Mouse (Mus musculus): ENCODE data around the gene Tmem274. TPM values are rescaled to one million over a fixed set of nuclear protein-coding genes. Genes with fewer than 3 reads are reported as not detected.
"Not testable (repeated sequence)": the region's sequence is repeated elsewhere in the genome, so short reads cannot be mapped to it uniquely, and the experiment has no call there.

The Tmem274 gene
- polyA plus RNA-seq, 1 experiment from 2014 or later: not detected

GRCm38 (mm10) chr4:149450636-149451035, 26.5 kb upstream of the Tmem274 start:
- Histone ChIP-seq H3K4me1 (ENCODE audit: control insufficient read depth, insufficient read depth, low read length) (peaks cover 7% of the 10 kb centered on the region; the same call in 1 of the 2 replicates), H3K27ac (ENCODE audit: low read depth, low read length) (no peak overlapping the region), H3K9me3 (ENCODE audit: control insufficient read depth, low read length) (no peaks in the 10 kb centered on the region), H3K27me3 (ENCODE audit: control insufficient read depth, insufficient read depth, low read length) (no peaks in the 10 kb centered on the region), H3K36me3 (ENCODE audit: control insufficient read depth, insufficient read depth, low read length) (no peaks in the 10 kb centered on the region), H3K9ac (replicated peaks; ENCODE audit: low read depth, low read length) (no peak overlapping the region), H3K4me2 (ENCODE audit: low read depth, low read length) (no peak overlapping the region), H3K4me3 (ENCODE audit: low read depth, low read length) (no peak overlapping the region)
- no peak for ATAC-seq (ENCODE audit: low read depth)
- WGBS: 90% methylated on average over 3 of the region's 3 CpGs

GRCm38 (mm10) chr4:149453656-149454055, 23.5 kb upstream of the Tmem274 start:
- ATAC-seq (ENCODE audit: low read depth): no peak

GRCm38 (mm10) chr4:149454263-149454662, 22.9 kb upstream of the Tmem274 start:
- ATAC-seq (ENCODE audit: low read depth): no peak
- H3K27ac ChIP-seq (ENCODE audit: low read depth, low read length): no peak overlapping the region
- H3K4me3 ChIP-seq (ENCODE audit: low read depth, low read length): no peak overlapping the region
- no peaks in the 10 kb centered on the region for H3K4me1 ChIP-seq (ENCODE audit: control insufficient read depth, insufficient read depth, low read length)
- no peak overlapping the region for H3K9ac ChIP-seq (replicated peaks; ENCODE audit: low read depth, low read length)
- H3K27me3 ChIP-seq (ENCODE audit: control insufficient read depth, insufficient read depth, low read length): no peaks in the 10 kb centered on the region
- H3K4me2 ChIP-seq (ENCODE audit: low read depth, low read length): no peak overlapping the region
- whole genome bisulfite sequencing: 90% methylated on average over 17 of the region's 17 CpGs
- H3K9me3 ChIP-seq (ENCODE audit: control insufficient read depth, low read length): no peaks in the 10 kb centered on the region
- H3K36me3 ChIP-seq (ENCODE audit: control insufficient read depth, insufficient read depth, low read length): no peaks in the 10 kb centered on the region

More at GRCm38 (mm10) chr4:149453656-149454055, 23.5 kb upstream of the Tmem274 start:
- no peak overlapping the region for H3K27ac ChIP-seq (ENCODE audit: low read depth, low read length)
- no peaks in the 10 kb centered on the region for H3K36me3 ChIP-seq (ENCODE audit: control insufficient read depth, insufficient read depth, low read length)
- no peaks in the 10 kb centered on the region for H3K27me3 ChIP-seq (ENCODE audit: control insufficient read depth, insufficient read depth, low read length)
- no peaks in the 10 kb centered on the region for H3K9me3 ChIP-seq (ENCODE audit: control insufficient read depth, low read length)
- no peak overlapping the region for H3K9ac ChIP-seq (replicated peaks; ENCODE audit: low read depth, low read length)
- H3K4me1 ChIP-seq (ENCODE audit: control insufficient read depth, insufficient read depth, low read length): no peaks in the 10 kb centered on the region
- 87% methylated on average over 4 of the region's 4 CpGs for WGBS
- H3K4me3 ChIP-seq (ENCODE audit: low read depth, low read length): no peak overlapping the region
- no peak overlapping the region for H3K4me2 ChIP-seq (ENCODE audit: low read depth, low read length)

- 57% methylated on average over 8 of the region's 8 CpGs for WGBS
- Histone ChIP-seq H3K9me3 (ENCODE audit: control insufficient read depth, low read length) (no peaks in the 10 kb centered on the region), H3K9ac (replicated peaks; ENCODE audit: low read depth, low read length) (no peak within 1 kb of the TSS), H3K4me2 (ENCODE audit: low read depth, low read length) (no peak within 1 kb of the TSS), H3K27me3 (ENCODE audit: control insufficient read depth, insufficient read depth, low read length) (no peaks in the 10 kb centered on the region), H3K27ac (ENCODE audit: low read depth, low read length) (no peak within 1 kb of the TSS), H3K4me1 (ENCODE audit: control insufficient read depth, insufficient read depth, low read length) (no peaks in the 10 kb centered on the region), H3K36me3 (ENCODE audit: control insufficient read depth, insufficient read depth, low read length) (no peaks in the 10 kb centered on the region), H3K4me3 (ENCODE audit: low read depth, low read length) (no peak within 1 kb of the TSS)
- no peak for ATAC-seq (ENCODE audit: low read depth)
These were observed 22.3 kb upstream of the Tmem274 start, which contains the start of gene Rbp7 for GRCm38 (mm10) chr4:149454879-149455278. TSS of gene Rbp7 (minus strand) at chr4:149454978.

- not testable (repeated sequence) for H3K4me3 ChIP-seq (ENCODE audit: low read depth, low read length); H3K27ac ChIP-seq (ENCODE audit: low read depth, low read length); H3K9me3 ChIP-seq (ENCODE audit: control insufficient read depth, low read length); H3K4me1 ChIP-seq (ENCODE audit: control insufficient read depth, insufficient read depth, low read length); H3K36me3 ChIP-seq (ENCODE audit: control insufficient read depth, insufficient read depth, low read length); H3K4me2 ChIP-seq (ENCODE audit: low read depth, low read length); ATAC-seq (ENCODE audit: low read depth); H3K27me3 ChIP-seq (ENCODE audit: control insufficient read depth, insufficient read depth, low read length); H3K9ac ChIP-seq (replicated peaks; ENCODE audit: low read depth, low read length)
- WGBS: 87% methylated on average over 27 of the region's 27 CpGs
These were observed 20.0 kb upstream of the Tmem274 start for GRCm38 (mm10) chr4:149457163-149457562.

- H3K4me2 ChIP-seq (ENCODE audit: low read depth, low read length): no peak overlapping the region
- no peaks in the 10 kb centered on the region for H3K4me1 ChIP-seq (ENCODE audit: control insufficient read depth, insufficient read depth, low read length)
- no peaks in the 10 kb centered on the region for H3K36me3 ChIP-seq (ENCODE audit: control insufficient read depth, insufficient read depth, low read length)
- H3K27me3 ChIP-seq (ENCODE audit: control insufficient read depth, insufficient read depth, low read length): no peaks in the 10 kb centered on the region
- no peak for ATAC-seq (ENCODE audit: low read depth)
- WGBS: 82% methylated on average over 6 of the region's 6 CpGs
- H3K9me3 ChIP-seq (ENCODE audit: control insufficient read depth, low read length): no peaks in the 10 kb centered on the region
- no peak overlapping the region for H3K27ac ChIP-seq (ENCODE audit: low read depth, low read length)
- H3K9ac ChIP-seq (replicated peaks; ENCODE audit: low read depth, low read length): no peak overlapping the region
- H3K4me3 ChIP-seq (ENCODE audit: low read depth, low read length): no peak overlapping the region
These were observed 19.2 kb upstream of the Tmem274 start for GRCm38 (mm10) chr4:149457831-149458430.

- Histone ChIP-seq H3K4me2 (ENCODE audit: low read depth, low read length) (no peak overlapping the region), H3K27me3 (ENCODE audit: control insufficient read depth, insufficient read depth, low read length) (no peaks in the 10 kb centered on the region), H3K27ac (ENCODE audit: low read depth, low read length) (no peak overlapping the region), H3K4me3 (ENCODE audit: low read depth, low read length) (no peak overlapping the region), H3K9ac (replicated peaks; ENCODE audit: low read depth, low read length) (no peak overlapping the region), H3K9me3 (ENCODE audit: control insufficient read depth, low read length) (no peaks in the 10 kb centered on the region), H3K4me1 (ENCODE audit: control insufficient read depth, insufficient read depth, low read length) (no peaks in the 10 kb centered on the region), H3K36me3 (ENCODE audit: control insufficient read depth, insufficient read depth, low read length) (no peaks in the 10 kb centered on the region)
- 55% methylated on average over 5 of the region's 5 CpGs for WGBS
- ATAC-seq (ENCODE audit: low read depth): no peak
These were observed 18.7 kb upstream of the Tmem274 start for GRCm38 (mm10) chr4:149458526-149458925.

GRCm38 (mm10) chr4:149459425-149459824, 17.8 kb upstream of the Tmem274 start:
- Histone ChIP-seq H3K4me3 (ENCODE audit: low read depth, low read length) (no peak overlapping the region), H3K9me3 (ENCODE audit: control insufficient read depth, low read length) (no peaks in the 10 kb centered on the region), H3K4me1 (ENCODE audit: control insufficient read depth, insufficient read depth, low read length) (no peaks in the 10 kb centered on the region), H3K4me2 (ENCODE audit: low read depth, low read length) (no peak overlapping the region), H3K9ac (replicated peaks; ENCODE audit: low read depth, low read length) (no peak overlapping the region), H3K36me3 (ENCODE audit: control insufficient read depth, insufficient read depth, low read length) (no peaks in the 10 kb centered on the region), H3K27me3 (ENCODE audit: control insufficient read depth, insufficient read depth, low read length) (no peaks in the 10 kb centered on the region), H3K27ac (ENCODE audit: low read depth, low read length) (no peak overlapping the region)
- no peak for ATAC-seq (ENCODE audit: low read depth)
- WGBS: 80% methylated on average over 1 of the region's 1 CpGs

GRCm38 (mm10) chr4:149460475-149460874, 16.7 kb upstream of the Tmem274 start:
- not testable (repeated sequence) for H3K36me3 ChIP-seq (ENCODE audit: control insufficient read depth, insufficient read depth, low read length); H3K27ac ChIP-seq (ENCODE audit: low read depth, low read length); H3K9me3 ChIP-seq (ENCODE audit: control insufficient read depth, low read length); H3K27me3 ChIP-seq (ENCODE audit: control insufficient read depth, insufficient read depth, low read length); H3K4me3 ChIP-seq (ENCODE audit: low read depth, low read length); H3K4me1 ChIP-seq (ENCODE audit: control insufficient read depth, insufficient read depth, low read length); H3K9ac ChIP-seq (replicated peaks; ENCODE audit: low read depth, low read length); H3K4me2 ChIP-seq (ENCODE audit: low read depth, low read length); ATAC-seq (ENCODE audit: low read depth)
- 94% methylated on average over 2 of the region's 2 CpGs for WGBS

All from neural tube, embryonic 14.5 days (tissue).